Mouse (Mus musculus): ENCODE data around the gene Slc39a7.
A peak's percentile ranks its signal among the peaks of the same experiment; 100 is the strongest.
"Not testable (repeated sequence)": the region's sequence is repeated elsewhere in the genome, so short reads cannot be mapped to it uniquely, and the experiment has no call there.

Slc39a7 gene

GRCm38 (mm10) chr17:33999341-34000149 is 31.9 kb downstream of the Slc39a7 start:
- DNase-seq (ENCODE audit: low spot score) = no peak

- not testable (repeated sequence) for DNase-seq (ENCODE audit: low spot score)
Observed at GRCm38 (mm10) chr17:33998697-33999096, 32.8 kb downstream of the Slc39a7 start.

GRCm38 (mm10) chr17:33997025-33997424 is 34.5 kb downstream of the Slc39a7 start:
- DNase-seq (ENCODE audit: low spot score) = not testable (repeated sequence)

- DNase-seq (ENCODE audit: low spot score) = no peak
Observed at GRCm38 (mm10) chr17:33995651-33996050, 35.8 kb downstream of the Slc39a7 start.

GRCm38 (mm10) chr17:33994959-33995358 is 36.5 kb downstream of the Slc39a7 start:
- no peak for DNase-seq (ENCODE audit: low spot score)

- DNase-seq (ENCODE audit: low spot score) = no peak
Observed at GRCm38 (mm10) chr17:33991788-33992664, 39.5 kb downstream of the Slc39a7 start.

- peak; percentile 58 for DNase-seq (ENCODE audit: low spot score)
Observed at GRCm38 (mm10) chr17:33982136-33982535, 49.3 kb downstream of the Slc39a7 start.

GRCm38 (mm10) chr17:33981192-33981909 is 50.1 kb downstream of the Slc39a7 start:
- peak; percentile 95 for DNase-seq (ENCODE audit: low spot score)

- DNase-seq (ENCODE audit: low spot score) = no peak
Observed at GRCm38 (mm10) chr17:33980181-33981035, 51.1 kb downstream of the Slc39a7 start.

- no peak for DNase-seq (ENCODE audit: low spot score)
Observed at GRCm38 (mm10) chr17:33979512-33980050, 51.9 kb downstream of the Slc39a7 start.

- DNase-seq (ENCODE audit: low spot score) = peak; percentile 75
Observed at GRCm38 (mm10) chr17:33978631-33979031, 52.9 kb downstream of the Slc39a7 start.
